Mouse (Mus musculus): ENCODE data around the gene Stk26. TPM values are rescaled to one million over a fixed set of nuclear protein-coding genes. Genes with fewer than 3 reads are reported as not detected.

Gene Stk26
- polyA plus RNA-seq (2014; fragmentation: Nextera tagmentation; extraction: Ambion mirVana) = 2.0 and 3.0 TPM in 2 replicates

DNA sequence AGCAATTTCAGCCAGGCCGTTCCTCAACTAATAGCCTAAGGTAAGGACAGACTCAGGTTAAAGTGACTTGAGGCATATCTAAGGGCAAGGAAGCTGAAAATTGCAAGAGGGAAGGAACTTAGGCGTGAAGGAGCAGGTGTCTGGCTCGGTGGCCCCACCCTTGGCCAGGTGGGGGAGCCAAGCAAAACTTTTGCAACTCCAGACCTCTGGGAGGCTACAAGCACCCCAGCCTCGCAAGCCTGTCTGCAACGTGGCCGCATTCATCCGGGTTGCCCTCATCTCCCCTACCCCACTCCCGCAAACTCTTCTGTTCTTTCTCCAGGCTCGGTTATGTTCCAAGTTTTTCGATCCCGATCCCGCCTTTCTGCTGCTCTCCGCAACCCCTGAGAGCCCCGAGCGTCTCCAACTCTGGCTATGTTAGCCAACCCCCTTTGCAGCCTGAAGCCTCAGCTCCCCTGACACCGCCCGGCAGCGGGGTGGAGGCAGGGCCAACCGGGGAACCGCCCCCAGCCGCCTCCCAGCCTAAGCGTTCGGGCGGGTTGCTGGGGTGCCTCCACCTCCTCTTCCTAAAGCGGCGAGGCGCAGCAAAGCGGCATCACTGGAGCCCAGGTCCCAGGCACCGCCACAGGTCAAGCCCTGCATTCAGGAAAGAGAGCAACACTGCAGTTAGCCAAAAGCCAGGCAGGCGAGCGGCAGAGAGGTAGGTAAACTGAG lies at the start of gene Stk26:
TSS of gene Stk26 (plus strand) at position 201 of the 714 bp plus-strand sequence.
- DNase-seq (ENCODE audit: low spot score) (peak; percentile 70), ATAC-seq (replicated peaks; ENCODE audit: low FRiP score) (peak; percentile 84)
- Histone ChIP-seq H3K27me3 (ENCODE audit: control insufficient read depth, insufficient read depth, low read length) (peaks cover 5% of the 10 kb centered on the region), H3K36me3 (ENCODE audit: control insufficient read depth, insufficient read depth, low read length) (no peaks in the 10 kb centered on the region), H3K4me3 (ENCODE audit: low read depth, low read length) (peak within 1 kb of the TSS; percentile 41), H3K27ac (ENCODE audit: low read depth, low read length) (no peak within 1 kb of the TSS), H3K4me1 (replicated peaks; ENCODE audit: control insufficient read depth, insufficient read depth, low read length) (no peaks in the 10 kb centered on the region), H3K9me3 (ENCODE audit: control insufficient read depth, low read length) (no peaks in the 10 kb centered on the region), H3K9ac (ENCODE audit: low read length) (peak within 1 kb of the TSS; percentile 43), H3K4me2 (ENCODE audit: low read depth, low read length, severe bottlenecking) (peak within 1 kb of the TSS; percentile 72)
- WGBS = 22% methylated on average over 31 of the region's 31 CpGs

DNA sequence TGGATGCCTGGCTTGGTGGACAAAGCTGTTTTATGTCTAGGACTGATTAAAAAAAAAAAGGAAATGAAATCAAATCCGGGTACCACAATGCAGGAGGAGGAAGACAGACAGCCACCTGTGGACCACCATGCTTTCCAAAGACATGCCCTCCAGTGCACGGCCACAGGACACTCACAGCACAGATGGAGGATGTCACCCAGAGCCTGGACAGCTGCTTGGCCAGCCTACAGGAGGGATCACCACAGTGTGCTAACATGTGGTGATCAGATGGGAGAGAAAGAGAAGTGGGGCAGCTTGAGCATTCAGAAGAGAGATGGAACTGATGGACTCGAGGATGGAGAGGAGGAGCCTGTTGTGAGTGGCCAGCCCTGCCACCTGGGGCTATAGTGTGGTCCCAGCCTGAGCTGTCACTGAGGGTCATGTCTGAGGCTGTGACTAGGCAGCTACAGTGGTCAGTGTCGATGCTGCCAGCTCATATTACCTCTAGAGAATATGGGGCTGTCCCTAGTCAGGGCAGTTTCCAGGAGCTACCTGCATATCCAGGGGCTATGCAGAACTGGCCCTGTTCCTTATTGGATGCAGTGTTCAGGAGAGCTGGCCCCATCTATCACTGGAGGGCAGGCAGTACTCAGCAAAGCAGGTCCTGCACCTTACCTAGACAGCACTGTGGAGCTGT lies 47.7 kb upstream of the Stk26 start:
- Histone ChIP-seq H3K9ac (ENCODE audit: low read length) (no peak overlapping the region), H3K36me3 (ENCODE audit: control insufficient read depth, insufficient read depth, low read length) (no peaks in the 10 kb centered on the region), H3K27me3 (ENCODE audit: control insufficient read depth, insufficient read depth, low read length) (no peaks in the 10 kb centered on the region; the same call in 1 of the 2 replicates), H3K4me3 (ENCODE audit: low read depth, low read length) (no peak overlapping the region), H3K27ac (ENCODE audit: low read depth, low read length) (no peak overlapping the region), H3K4me1 (replicated peaks; ENCODE audit: control insufficient read depth, insufficient read depth, low read length) (no peaks in the 10 kb centered on the region), H3K4me2 (ENCODE audit: low read depth, low read length, severe bottlenecking) (no peak overlapping the region), H3K9me3 (ENCODE audit: control insufficient read depth, low read length) (no peaks in the 10 kb centered on the region)
- ATAC-seq (replicated peaks; ENCODE audit: low FRiP score) (no peak), DNase-seq (ENCODE audit: low spot score) (no peak)
- 67% methylated on average over 4 of the region's 4 CpGs for WGBS

DNA sequence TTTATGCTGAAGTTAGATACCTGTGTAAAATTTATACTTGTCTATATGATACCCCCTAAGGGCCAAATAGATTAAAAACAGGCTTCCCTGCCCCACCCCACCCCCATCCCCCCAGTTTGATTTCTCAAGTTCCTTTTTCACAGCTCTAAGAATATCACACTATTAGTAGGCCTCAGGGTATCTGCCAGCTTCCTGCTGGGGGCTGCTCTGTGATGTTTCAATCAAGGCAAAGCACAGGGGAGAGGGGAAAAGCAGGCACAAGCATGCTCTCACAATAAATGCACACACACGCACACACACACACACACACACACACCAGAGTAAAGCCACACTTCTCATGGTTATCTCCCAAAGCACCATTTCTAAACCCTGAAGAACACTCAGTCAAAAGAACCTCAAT lies 43.0 kb upstream of the Stk26 start:
- WGBS = 40% methylated on average over 1 of the region's 1 CpGs
- H3K4me1 ChIP-seq (replicated peaks; ENCODE audit: control insufficient read depth, insufficient read depth, low read length) = no peaks in the 10 kb centered on the region
- no peak overlapping the region for H3K4me3 ChIP-seq (ENCODE audit: low read depth, low read length)
- no peak overlapping the region for H3K9ac ChIP-seq (ENCODE audit: low read length)
- no peak overlapping the region for H3K4me2 ChIP-seq (ENCODE audit: low read depth, low read length, severe bottlenecking)
- DNase-seq (ENCODE audit: low spot score) = no peak
- H3K27ac ChIP-seq (ENCODE audit: low read depth, low read length) = no peak overlapping the region
- no peaks in the 10 kb centered on the region for H3K9me3 ChIP-seq (ENCODE audit: control insufficient read depth, low read length)
- ATAC-seq (replicated peaks; ENCODE audit: low FRiP score) = no peak
- no peaks in the 10 kb centered on the region for H3K36me3 ChIP-seq (ENCODE audit: control insufficient read depth, insufficient read depth, low read length)
- H3K27me3 ChIP-seq (ENCODE audit: control insufficient read depth, insufficient read depth, low read length) = no peaks in the 10 kb centered on the region; the same call in 1 of the 2 replicates

DNA sequence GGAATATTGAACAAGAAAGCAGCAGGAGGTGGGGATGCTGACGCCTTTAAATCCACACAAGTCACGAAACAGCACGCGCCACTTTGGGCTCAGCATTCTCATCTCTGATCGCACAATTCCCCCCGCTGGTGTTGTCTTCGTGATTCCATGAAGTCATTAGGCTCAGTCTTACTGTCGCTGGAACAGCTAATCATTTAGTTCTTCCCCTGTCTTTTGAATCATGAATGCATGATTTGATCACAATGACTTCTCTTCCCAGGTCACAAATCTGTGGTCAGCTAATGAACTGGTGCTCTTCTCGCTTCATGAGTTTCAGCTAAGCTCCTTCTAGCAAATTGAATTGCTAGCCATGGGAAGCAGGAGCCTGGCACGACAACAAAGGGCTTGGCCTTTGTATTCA lies 42.3 kb upstream of the Stk26 start:
- Histone ChIP-seq H3K4me2 (ENCODE audit: low read depth, low read length, severe bottlenecking) (no peak overlapping the region), H3K9me3 (ENCODE audit: control insufficient read depth, low read length) (no peaks in the 10 kb centered on the region), H3K4me3 (ENCODE audit: low read depth, low read length) (no peak overlapping the region), H3K27me3 (ENCODE audit: control insufficient read depth, insufficient read depth, low read length) (no peaks in the 10 kb centered on the region; the same call in 1 of the 2 replicates), H3K36me3 (ENCODE audit: control insufficient read depth, insufficient read depth, low read length) (no peaks in the 10 kb centered on the region), H3K4me1 (replicated peaks; ENCODE audit: control insufficient read depth, insufficient read depth, low read length) (no peaks in the 10 kb centered on the region), H3K27ac (ENCODE audit: low read depth, low read length) (no peak overlapping the region), H3K9ac (ENCODE audit: low read length) (no peak overlapping the region)
- DNase-seq (ENCODE audit: low spot score) (no peak), ATAC-seq (replicated peaks; ENCODE audit: low FRiP score) (no peak)
- 24% methylated on average over 10 of the region's 10 CpGs for WGBS

DNA sequence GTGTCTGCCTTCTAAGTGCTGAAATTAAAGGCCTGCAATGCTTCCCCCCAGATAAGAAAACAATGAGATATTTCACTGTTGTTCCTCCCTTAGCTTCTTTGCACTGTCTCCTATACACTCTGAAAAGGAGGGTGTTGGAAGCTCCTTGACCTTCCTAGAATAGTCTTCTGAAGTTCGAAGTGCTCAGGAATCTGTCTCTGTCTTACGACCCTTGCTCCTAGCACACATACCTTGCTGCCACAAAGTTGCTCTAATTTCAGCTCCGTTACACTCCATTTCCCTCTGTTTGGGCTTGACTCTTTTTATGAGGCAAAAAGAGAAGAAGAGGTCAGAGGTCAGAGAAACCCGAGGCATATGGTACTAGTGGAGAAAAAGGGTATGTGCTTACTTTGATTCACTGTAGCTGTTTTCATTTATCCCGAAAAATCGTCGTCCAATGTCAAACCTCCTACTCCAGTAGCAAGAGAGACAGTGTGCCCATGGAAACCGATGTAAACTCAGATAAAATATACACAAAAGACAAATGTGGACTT lies 41.1 kb upstream of the Stk26 start:
- ATAC-seq (replicated peaks; ENCODE audit: low FRiP score) (no peak), DNase-seq (ENCODE audit: low spot score) (no peak)
- Histone ChIP-seq H3K4me3 (ENCODE audit: low read depth, low read length) (no peak overlapping the region), H3K4me2 (ENCODE audit: low read depth, low read length, severe bottlenecking) (no peak overlapping the region), H3K27ac (ENCODE audit: low read depth, low read length) (no peak overlapping the region), H3K4me1 (replicated peaks; ENCODE audit: control insufficient read depth, insufficient read depth, low read length) (no peaks in the 10 kb centered on the region), H3K36me3 (ENCODE audit: control insufficient read depth, insufficient read depth, low read length) (no peaks in the 10 kb centered on the region), H3K9me3 (ENCODE audit: control insufficient read depth, low read length) (no peaks in the 10 kb centered on the region), H3K27me3 (ENCODE audit: control insufficient read depth, insufficient read depth, low read length) (no peaks in the 10 kb centered on the region; the same call in 1 of the 2 replicates), H3K9ac (ENCODE audit: low read length) (no peak overlapping the region)
- 52% methylated on average over 8 of the region's 8 CpGs for WGBS

DNA sequence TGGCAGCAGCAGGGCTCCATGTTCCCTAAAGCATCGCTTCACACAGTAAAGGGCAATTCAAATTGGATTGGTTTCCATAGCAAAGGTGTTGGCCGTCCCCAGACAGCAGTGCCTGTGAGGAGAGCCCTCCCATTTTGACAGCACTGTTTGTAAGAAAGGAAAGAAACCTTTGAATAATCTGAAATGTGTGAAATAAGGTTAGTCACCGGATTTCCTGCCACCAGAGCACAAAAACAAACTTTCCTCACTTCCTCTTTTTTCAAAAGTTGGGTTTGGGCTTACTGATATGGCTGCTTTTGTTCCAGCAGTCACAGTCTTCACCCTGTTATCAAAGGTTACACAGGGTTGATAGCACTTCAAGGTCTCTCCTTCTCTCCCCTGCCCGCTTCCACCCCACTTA lies 35.2 kb upstream of the Stk26 start:
- DNase-seq (ENCODE audit: low spot score) (no peak), ATAC-seq (replicated peaks; ENCODE audit: low FRiP score) (no peak)
- Histone ChIP-seq H3K4me3 (ENCODE audit: low read depth, low read length) (no peak overlapping the region), H3K4me1 (replicated peaks; ENCODE audit: control insufficient read depth, insufficient read depth, low read length) (no peaks in the 10 kb centered on the region), H3K9ac (ENCODE audit: low read length) (no peak overlapping the region), H3K4me2 (ENCODE audit: low read depth, low read length, severe bottlenecking) (no peak overlapping the region), H3K27me3 (ENCODE audit: control insufficient read depth, insufficient read depth, low read length) (no peaks in the 10 kb centered on the region), H3K9me3 (ENCODE audit: control insufficient read depth, low read length) (no peaks in the 10 kb centered on the region), H3K27ac (ENCODE audit: low read depth, low read length) (no peak overlapping the region), H3K36me3 (ENCODE audit: control insufficient read depth, insufficient read depth, low read length) (no peaks in the 10 kb centered on the region)
- WGBS = 65% methylated on average over 4 of the region's 4 CpGs

DNA sequence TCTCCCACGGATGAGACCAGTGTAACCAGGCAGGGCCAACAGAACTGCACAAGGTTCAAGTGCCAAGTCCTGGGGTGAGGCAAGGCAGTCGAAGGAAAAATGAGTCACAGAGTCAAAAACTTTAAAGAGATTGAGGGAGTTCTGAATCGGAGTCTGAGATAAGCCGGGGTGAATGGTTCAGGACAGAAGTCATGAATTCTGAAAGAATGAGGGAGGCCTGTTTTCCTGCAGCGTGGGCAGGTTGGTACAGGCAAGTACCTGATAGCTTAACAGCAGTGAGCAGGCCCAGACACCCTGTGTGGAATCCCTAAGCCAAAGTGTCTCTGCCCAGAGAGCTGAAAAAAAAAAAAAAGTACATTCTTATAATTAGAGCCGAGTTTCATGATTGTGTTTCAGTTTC lies 17.0 kb upstream of the Stk26 start:
- no peak for ATAC-seq (replicated peaks; ENCODE audit: low FRiP score)
- 76% methylated on average over 6 of the region's 6 CpGs for WGBS

DNA sequence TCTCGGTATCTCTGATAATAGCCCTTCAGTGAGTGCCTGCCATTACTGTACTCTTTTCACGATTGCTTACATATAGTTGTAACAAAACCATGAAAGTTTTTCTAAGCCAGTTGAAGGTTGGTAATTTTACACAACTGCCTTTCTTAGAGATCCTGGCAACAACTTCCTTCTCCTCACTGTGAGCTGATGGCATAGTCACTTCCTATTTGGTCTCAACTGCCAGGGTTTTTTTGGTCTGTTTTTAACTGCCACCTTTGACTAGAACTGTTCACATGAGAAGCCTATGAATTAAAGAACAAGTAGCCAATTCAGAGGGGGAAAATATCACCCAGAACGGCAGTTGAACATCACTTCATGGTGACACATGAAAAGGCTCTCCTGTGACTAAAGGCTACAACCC lies 5.3 kb upstream of the Stk26 start:
- H3K27me3 ChIP-seq (ENCODE audit: control insufficient read depth, insufficient read depth, low read length) = no peaks in the 10 kb centered on the region; the same call in 1 of the 2 replicates
- no peaks in the 10 kb centered on the region for H3K9me3 ChIP-seq (ENCODE audit: control insufficient read depth, low read length)
- no peak overlapping the region for H3K27ac ChIP-seq (ENCODE audit: low read depth, low read length)
- DNase-seq (ENCODE audit: low spot score) = no peak
- no peak for ATAC-seq (replicated peaks; ENCODE audit: low FRiP score)
- H3K4me2 ChIP-seq (ENCODE audit: low read depth, low read length, severe bottlenecking) = no peak overlapping the region
- no peaks in the 10 kb centered on the region for H3K36me3 ChIP-seq (ENCODE audit: control insufficient read depth, insufficient read depth, low read length)
- no peaks in the 10 kb centered on the region for H3K4me1 ChIP-seq (replicated peaks; ENCODE audit: control insufficient read depth, insufficient read depth, low read length)
- 72% methylated on average over 3 of the region's 3 CpGs for WGBS
- H3K9ac ChIP-seq (ENCODE audit: low read length) = no peak overlapping the region
- no peak overlapping the region for H3K4me3 ChIP-seq (ENCODE audit: low read depth, low read length)

More for the DNA sequence above, 17.0 kb upstream of the Stk26 start:
- H3K27me3 ChIP-seq (ENCODE audit: control insufficient read depth, insufficient read depth, low read length) = no peaks in the 10 kb centered on the region
- no peak for DNase-seq (ENCODE audit: low spot score)
- no peak overlapping the region for H3K4me2 ChIP-seq (ENCODE audit: low read depth, low read length, severe bottlenecking)
- no peaks in the 10 kb centered on the region for H3K4me1 ChIP-seq (replicated peaks; ENCODE audit: control insufficient read depth, insufficient read depth, low read length)
- no peak overlapping the region for H3K4me3 ChIP-seq (ENCODE audit: low read depth, low read length)
- no peaks in the 10 kb centered on the region for H3K9me3 ChIP-seq (ENCODE audit: control insufficient read depth, low read length)
- H3K36me3 ChIP-seq (ENCODE audit: control insufficient read depth, insufficient read depth, low read length) = no peaks in the 10 kb centered on the region
- H3K9ac ChIP-seq (ENCODE audit: low read length) = no peak overlapping the region
- H3K27ac ChIP-seq (ENCODE audit: low read depth, low read length) = no peak overlapping the region
